Mouse (Mus musculus): Measurements from ENCODE around the gene Scrn1.

DNA sequence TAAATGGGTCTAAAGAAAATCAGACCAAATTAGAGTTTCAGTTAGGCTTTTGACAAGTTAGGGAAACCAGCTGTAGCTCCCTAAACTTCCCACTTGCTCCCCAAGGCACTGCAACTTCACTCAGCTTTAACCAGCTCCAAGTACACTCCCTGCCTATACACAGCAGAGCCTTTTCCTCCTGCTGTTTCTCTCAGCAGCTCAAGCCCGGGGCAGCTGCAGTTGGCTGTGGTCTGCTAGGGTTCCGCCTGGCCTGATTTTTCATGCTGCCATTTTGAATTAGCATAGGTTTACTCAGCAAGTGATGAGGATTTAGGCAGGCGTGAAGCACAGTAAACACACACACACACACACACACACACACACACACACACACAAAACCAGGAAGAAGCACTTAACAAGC, 1.3 kb downstream of the Scrn1 start:
- TF ChIP-seq CTCF (IDR thresholded peaks at IDR 0.05; ENCODE audit: low read depth), result no peak
- TF ChIP-seq EP300 (IDR thresholded peaks at IDR 0.05; ENCODE audit: low read depth), result no peak

All from liver, postnatal 0 days (tissue).